In the genomic region with DNA sequence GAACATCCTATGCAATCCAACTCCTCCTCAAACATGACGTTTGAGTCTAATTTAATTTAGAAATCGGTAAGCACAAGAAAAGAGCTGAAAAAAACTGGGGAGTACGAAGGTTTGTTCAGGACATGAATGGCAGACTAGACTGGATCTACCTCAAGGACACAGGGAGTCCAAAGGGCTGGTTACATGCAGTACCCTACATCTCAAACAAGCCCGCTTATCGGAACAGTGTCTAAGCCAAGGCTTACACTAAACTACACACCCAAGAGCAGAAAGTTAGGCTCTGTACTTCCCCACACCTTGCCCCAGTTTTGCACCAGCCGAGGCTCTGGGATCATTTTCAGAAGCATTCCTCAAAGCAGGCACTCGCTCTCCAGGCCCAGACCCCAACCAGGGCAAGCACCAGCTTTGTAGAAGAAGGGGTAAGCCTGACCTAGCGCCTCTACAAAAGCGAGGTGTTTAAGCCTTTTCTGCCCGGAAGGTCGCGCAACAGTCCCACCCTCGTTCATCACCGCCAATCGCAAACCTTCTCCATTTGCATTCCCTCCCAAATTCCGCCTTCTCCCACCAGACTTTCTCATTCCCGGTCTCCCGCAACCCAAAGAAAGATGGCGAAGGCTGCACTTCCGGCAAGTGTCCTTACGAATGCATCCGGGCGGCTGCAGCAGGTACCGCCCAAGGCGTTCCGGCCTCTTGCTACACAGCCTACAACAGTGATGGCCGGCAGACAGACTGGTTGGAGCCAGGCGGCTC, we compare ENCODE assay signal across 8 mouse cellular contexts. TPM values are rescaled to one million over a fixed set of nuclear protein-coding genes. Genes with fewer than 3 reads are reported as not detected.
DNase-seq lines count a peak whose midpoint lies in the region; ATAC-seq and TF ChIP-seq lines count a peak whose summit lies in the region.

A gene (minus strand): TSS at position 613 of the 750 bp plus-strand sequence.
A gene (plus strand): TSS at position 664 of the 750 bp plus-strand sequence.

- no peaks in the 10 kb centered on the region for H3K9me3 ChIP-seq in kidney, embryonic 14.5 days (ENCODE audit: control insufficient read depth, low read length)
- no peaks in the 10 kb centered on the region for H3K9me3 ChIP-seq in limb, embryonic 15.5 days

- H3K27ac ChIP-seq in bone marrow macrophage, adult 2 months (ENCODE audit: insufficient read depth, low read depth, low read length) = peak within 1 kb of the TSS; percentile 100
- H3K27ac ChIP-seq in embryonic fibroblast, embryonic 13.5 days (ENCODE audit: insufficient read depth, low read length) = peak within 1 kb of the TSS; percentile 73
- peak within 1 kb of the TSS; percentile 85 for H3K27ac ChIP-seq in kidney, embryonic 14.5 days (ENCODE audit: low read depth, low read length)
- H3K27ac ChIP-seq in limb, embryonic 15.5 days = peak within 1 kb of the TSS; percentile 91

- H3K4me1 ChIP-seq in bone marrow macrophage, adult 2 months (ENCODE audit: control insufficient read depth, insufficient read depth, low read length) = peaks cover 43% of the 10 kb centered on the region
- no peaks in the 10 kb centered on the region; the same call in 1 of the 2 replicates for H3K4me1 ChIP-seq in embryonic fibroblast, embryonic 13.5 days (ENCODE audit: control insufficient read depth, insufficient read depth, low read length)
- peaks cover 10% of the 10 kb centered on the region for H3K4me1 ChIP-seq in kidney, embryonic 14.5 days (ENCODE audit: control insufficient read depth, insufficient read depth, low read length)
- peaks cover 16% of the 10 kb centered on the region for H3K4me1 ChIP-seq in limb, embryonic 15.5 days

- peak within 1 kb of the TSS; percentile 93 for H3K4me3 ChIP-seq in bone marrow macrophage, adult 2 months (ENCODE audit: insufficient read depth, low read length)
- peak within 1 kb of the TSS; percentile 63 for H3K4me3 ChIP-seq in embryonic fibroblast, embryonic 13.5 days (ENCODE audit: insufficient read depth, low read length)
- peak within 1 kb of the TSS; percentile 72 for H3K4me3 ChIP-seq in kidney, embryonic 14.5 days (ENCODE audit: low read length)
- H3K4me3 ChIP-seq in limb, embryonic 15.5 days = peak within 1 kb of the TSS; percentile 75

- no peak for TF ChIP-seq CTCF in bone marrow macrophage, adult 2 months (IDR thresholded peaks at IDR 0.05; ENCODE audit: low read depth, low read length)
- TF ChIP-seq CTCF in embryonic fibroblast, embryonic 13.5 days (IDR thresholded peaks at IDR 0.05; ENCODE audit: borderline replicate concordance, insufficient read depth, low read length) = no peak

- H3K4me2 ChIP-seq in kidney, embryonic 14.5 days (replicated peaks; ENCODE audit: low read depth, low read length) = peak within 1 kb of the TSS; percentile 55
- peak within 1 kb of the TSS; percentile 63 for H3K4me2 ChIP-seq in limb, embryonic 15.5 days

- 3% methylated on average over 28 of the region's 28 CpGs for WGBS in kidney, embryonic 14.5 days
- WGBS in limb, embryonic 15.5 days = 2% methylated on average over 28 of the region's 28 CpGs

- ATAC-seq in kidney, embryonic 14.5 days (ENCODE audit: low FRiP score, low TSS enrichment) = peak; percentile 95
- peak; percentile 93 for ATAC-seq in limb, embryonic 15.5 days (ENCODE audit: insufficient number of reproducible peaks, low FRiP score, low TSS enrichment, low read depth)

- peaks cover 20% of the 10 kb centered on the region for H3K36me3 ChIP-seq in kidney, embryonic 14.5 days (ENCODE audit: control insufficient read depth, insufficient read depth, low read length)
- H3K36me3 ChIP-seq in limb, embryonic 15.5 days = peaks cover 23% of the 10 kb centered on the region

- TF ChIP-seq POLR2A in bone marrow macrophage, adult 2 months (IDR thresholded peaks at IDR 0.05; ENCODE audit: borderline replicate concordance, low read depth, low read length) = peak; percentile 85
- TF ChIP-seq POLR2A in embryonic fibroblast, embryonic 13.5 days (IDR thresholded peaks at IDR 0.05; ENCODE audit: low read depth, low read length) = peak; percentile 95

- DNase-seq in A20 (ENCODE audit: low read depth, low spot score) = peak; percentile 95
- DNase-seq in heart, adult 9 months (ENCODE audit: low spot score in 2 of 2) = peak; percentile 89 to 95
- peak; percentile 81 to 92 for DNase-seq in monocyte, adult 2 months (ENCODE audit: low read depth in 1 of 2, low spot score in 2 of 2)
- DNase-seq in spleen, postnatal 36 days (ENCODE audit: low spot score in 2 of 2) = peak; percentile 83 to 87

- no peaks in the 10 kb centered on the region for H3K27me3 ChIP-seq in kidney, embryonic 14.5 days (ENCODE audit: control insufficient read depth, insufficient read depth, low read length)
- H3K27me3 ChIP-seq in limb, embryonic 15.5 days = no peaks in the 10 kb centered on the region

- peak within 1 kb of the TSS; percentile 81 for H3K9ac ChIP-seq in kidney, embryonic 14.5 days (ENCODE audit: low read depth, low read length)
- H3K9ac ChIP-seq in limb, embryonic 15.5 days = peak within 1 kb of the TSS; percentile 76

RNA-seq across cellular contexts. Expression of the first gene that starts in this region (rescaled TPM):
- polyA plus RNA-seq in bone marrow macrophage, adult 2 months (2012; ENCODE audit: insufficient read depth, insufficient read length, missing spikeins) = 12.7 and 15.9 TPM in 2 replicates
- 1.5 and 1.6 TPM in 2 replicates for polyA plus RNA-seq in embryonic fibroblast, embryonic 13.5 days (2011; ENCODE audit: insufficient read length, low read depth, missing spikeins)
- 1.2 and 1.7 TPM in 2 replicates for polyA plus RNA-seq in kidney, embryonic 14.5 days (2014; fragmentation: Nextera tagmentation; extraction: Ambion mirVana)
- polyA plus RNA-seq in limb, embryonic 15.5 days (2015; fragmentation: Nextera tagmentation; extraction: Ambion mirVana) = 2.2 and 2.4 TPM in 2 replicates

RNA-seq across cellular contexts. Expression of the second gene that starts in this region (rescaled TPM):
- 141 and 149 TPM in 2 replicates for polyA plus RNA-seq in bone marrow macrophage, adult 2 months (2012; ENCODE audit: insufficient read depth, insufficient read length, missing spikeins)
- 51.2 and 54.9 TPM in 2 replicates for polyA plus RNA-seq in embryonic fibroblast, embryonic 13.5 days (2011; ENCODE audit: insufficient read length, low read depth, missing spikeins)
- polyA plus RNA-seq in kidney, embryonic 14.5 days (2014; fragmentation: Nextera tagmentation; extraction: Ambion mirVana) = 15.5 and 25.4 TPM in 2 replicates
- polyA plus RNA-seq in limb, embryonic 15.5 days (2015; fragmentation: Nextera tagmentation; extraction: Ambion mirVana) = 25.7 and 25.9 TPM in 2 replicates

Comparison
In these comparisons a context has a peak if more than half of its experiments do, and no peak if none do; other contexts are left out.
1. Peak in every context shown above with its lines: DNase-seq, ATAC-seq, H3K4me3 ChIP-seq and H3K27ac ChIP-seq.